8 mouse cellular contexts compared by ENCODE assay signal in genomic region chr4:148038600-148039253, GRCm38 (mm10). TPM values are rescaled to one million over a fixed set of nuclear protein-coding genes. Genes with fewer than 3 reads are reported as not detected.
DNase-seq lines count a peak whose midpoint lies in the region; ATAC-seq and TF ChIP-seq lines count a peak whose summit lies in the region.

Clcn6 (minus strand) TSS chr4:148038821.
Mthfr (plus strand) TSS chr4:148039077.

- 0 out of 2 replicates have a peak, but pooled peaks cover 5% of the 10 kb centered on the region for H3K36me3 ChIP-seq in hindbrain, postnatal 0 days (ENCODE audit: insufficient read depth, low read length)

- intact Hi-C loops in gastrocnemius, adult 2 months (cut with DNase I), result loop anchor here (1.0 kb wide), 1 partner anchor 18 kb away; no protein-coding TSS in a partner anchor
- intact Hi-C loops in left cerebral cortex, adult 2 months (cut with DNase I), result loop anchor here (1.0 kb wide), 2 partner anchors 15 to 98 kb away; partner anchors contain the start of gene 2510039O18Rik

- H3K4me3 ChIP-seq in gastrocnemius, adult 2 months, result peak within 1 kb of the TSS; percentile 94
- peak within 1 kb of the TSS; percentile 94 for H3K4me3 ChIP-seq in hindbrain, postnatal 0 days (ENCODE audit: low read length)
- H3K4me3 ChIP-seq in left cerebral cortex, adult 2 months, result peak within 1 kb of the TSS; percentile 92

- no peak for TF ChIP-seq CTCF in gastrocnemius, adult 2 months (IDR thresholded peaks at IDR 0.05)
- TF ChIP-seq CTCF in hindbrain, postnatal 0 days (IDR thresholded peaks at IDR 0.05; ENCODE audit: low read depth), result no peak
- TF ChIP-seq CTCF in left cerebral cortex, adult 2 months (IDR thresholded peaks at IDR 0.05), result no peak

- peaks cover 24% of the 10 kb centered on the region for H3K4me1 ChIP-seq in hindbrain, postnatal 0 days (ENCODE audit: insufficient read depth, low read length)

- ATAC-seq in common myeloid progenitor, adult 5-6 weeks (replicated peaks; ENCODE audit: low read depth, poor library complexity, severe bottlenecking), result peak; percentile 76
- peak; percentile 95 for ATAC-seq in hindbrain, postnatal 0 days
- ATAC-seq in megakaryocyte, adult 5-6 weeks (ENCODE audit: poor library complexity, severe bottlenecking), result peak; percentile 76

- H3K27me3 ChIP-seq in hindbrain, postnatal 0 days (ENCODE audit: insufficient read depth, low read length), result no peaks in the 10 kb centered on the region

- H3K4me2 ChIP-seq in hindbrain, postnatal 0 days (ENCODE audit: low read depth, low read length), result peak within 1 kb of the TSS; percentile 93

- peak; percentile 100 for DNase-seq in ZHBTc4 (ENCODE audit: low read depth, low spot score)
- peak; percentile 100 for DNase-seq in gastrocnemius, adult 2 months
- DNase-seq in hindbrain, postnatal 0 days (ENCODE audit: low spot score), result peak; percentile 100
- DNase-seq in left cerebral cortex, adult 2 months (ENCODE audit: extremely low spot score in 1 of 2, low spot score in 2 of 2), result peak; percentile 100
- peak; percentile 99 to 100 for DNase-seq in right cerebral cortex, adult 2 months (ENCODE audit: low spot score in 2 of 2)
- peak; percentile 100 for DNase-seq in urinary bladder, postnatal 14 days (ENCODE audit: low spot score)

- H3K9me3 ChIP-seq in hindbrain, postnatal 0 days (ENCODE audit: low read length), result no peaks in the 10 kb centered on the region

- peak within 1 kb of the TSS; percentile 98 for H3K27ac ChIP-seq in gastrocnemius, adult 2 months
- peak within 1 kb of the TSS; percentile 95 for H3K27ac ChIP-seq in hindbrain, postnatal 0 days
- H3K27ac ChIP-seq in left cerebral cortex, adult 2 months, result peak within 1 kb of the TSS; percentile 94

- WGBS in hindbrain, postnatal 0 days, result 0% methylated on average over 49 of the region's 54 CpGs

- H3K9ac ChIP-seq in hindbrain, postnatal 0 days (replicated peaks; ENCODE audit: low read length), result peak within 1 kb of the TSS; percentile 89

RNA-seq across cellular contexts. Expression of gene Clcn6, which starts in this region (rescaled TPM):
- 1.4 and 6.4 TPM in 2 replicates for total RNA-seq in common myeloid progenitor, adult 5-6 weeks (2017)
- 1 to 10 TPM; 4.7 to 5.0 TPM for total RNA-seq in gastrocnemius, adult 2 months (2021)
- total RNA-seq in hindbrain, postnatal 0 days (2014; rRNA removed), result 58.6 and 60.7 TPM in 2 replicates
- 22.0 and 24.4 TPM in 2 replicates for polyA plus RNA-seq in hindbrain, postnatal 0 days (2015; fragmentation: Nextera tagmentation; extraction: Ambion mirVana)
- total RNA-seq in left cerebral cortex, adult 2 months (2021), result 10 to 100 TPM; 81.4 to 84.4 TPM
- 5.5 and 7.0 TPM in 2 replicates for total RNA-seq in megakaryocyte, adult 5-6 weeks (2015)
- 2.7 and 10.1 TPM in 2 replicates for total RNA-seq in megakaryocyte, adult 5-6 weeks (2017)

RNA-seq across cellular contexts. Expression of gene Mthfr, which starts in this region (rescaled TPM):
- total RNA-seq in common myeloid progenitor, adult 5-6 weeks (2017), result 5.9 and 8.6 TPM in 2 replicates
- total RNA-seq in gastrocnemius, adult 2 months (2021), result 10 to 100 TPM in 1 of 2 experiments, 1 to 10 TPM in 1; 6.9 to 14.2 TPM
- total RNA-seq in hindbrain, postnatal 0 days (2014; rRNA removed), result 46.0 and 52.4 TPM in 2 replicates
- 9.3 and 10.6 TPM in 2 replicates for polyA plus RNA-seq in hindbrain, postnatal 0 days (2015; fragmentation: Nextera tagmentation; extraction: Ambion mirVana)
- 10 to 100 TPM; 30.7 to 32.0 TPM for total RNA-seq in left cerebral cortex, adult 2 months (2021)
- 14.0 and 14.3 TPM in 2 replicates for total RNA-seq in megakaryocyte, adult 5-6 weeks (2015)
- 10.1 and 15.8 TPM in 2 replicates for total RNA-seq in megakaryocyte, adult 5-6 weeks (2017)

Comparison
In these comparisons a context has a peak if more than half of its experiments do, and no peak if none do; other contexts are left out.
1. Peak in every context shown above with its lines: DNase-seq, ATAC-seq, H3K4me3 ChIP-seq and H3K27ac ChIP-seq.